Mouse (Mus musculus): ENCODE data around the gene Lrrc4. TPM values are rescaled to one million over a fixed set of nuclear protein-coding genes. Genes with fewer than 3 reads are reported as not detected.

Gene Lrrc4
- polyA plus RNA-seq, 1 experiment from 2014 or later = 0.35 TPM

- ATAC-seq (peak; percentile 66), DNase-seq (ENCODE audit: low spot score) (peak; percentile 34)
- H3K27ac ChIP-seq (ENCODE audit: low read length) = no peak overlapping the region
- no peaks in the 10 kb centered on the region for H3K36me3 ChIP-seq (ENCODE audit: insufficient read depth, low read length)
- no peak for TF ChIP-seq EP300 (IDR thresholded peaks at IDR 0.05)
- peak; percentile 16; the same call in 1 of the 2 replicates for TF ChIP-seq CTCF (IDR thresholded peaks at IDR 0.05)
- H3K4me1 ChIP-seq (ENCODE audit: insufficient read depth, low read depth, low read length) = peaks cover 3% of the 10 kb centered on the region; the same call in 1 of the 2 replicates
- WGBS = under 1% methylated on average over 49 of the region's 58 CpGs
- peak overlapping the region; percentile 100 for H3K4me2 ChIP-seq (replicated peaks; ENCODE audit: low read depth, low read length)
- H3K4me3 ChIP-seq (ENCODE audit: low read depth, low read length) = peak overlapping the region; percentile 57
- H3K27me3 ChIP-seq (replicated peaks; ENCODE audit: insufficient read depth, low read length) = no peaks in the 10 kb centered on the region; the same call in 1 of the 2 replicates
- 0 out of 2 replicates have a peak overlapping the region, but pooled peaks have one; percentile 23 for H3K9ac ChIP-seq (replicated peaks; ENCODE audit: low read depth)
- no peaks in the 10 kb centered on the region for H3K9me3 ChIP-seq (ENCODE audit: low read length)
Observed at GRCm38 (mm10) chr6:28832751-28833291, 1.3 kb upstream of the Lrrc4 start.

GRCm38 (mm10) chr6:28831854-28832750 lies 555 bp upstream of the Lrrc4 start:
- 1% methylated on average over 68 of the region's 82 CpGs for WGBS
- ATAC-seq = peak; percentile 61
- H3K4me2 ChIP-seq (replicated peaks; ENCODE audit: low read depth, low read length) = peak overlapping the region; percentile 100
- H3K4me3 ChIP-seq (ENCODE audit: low read depth, low read length) = peak overlapping the region; percentile 57
- peak overlapping the region; percentile 23; the same call in 1 of the 2 replicates for H3K9ac ChIP-seq (replicated peaks; ENCODE audit: low read depth)
- H3K27me3 ChIP-seq (replicated peaks; ENCODE audit: insufficient read depth, low read length) = no peaks in the 10 kb centered on the region; the same call in 1 of the 2 replicates
- TF ChIP-seq EP300 (IDR thresholded peaks at IDR 0.05) = no peak
- TF ChIP-seq CTCF (IDR thresholded peaks at IDR 0.05) = no peak
- H3K27ac ChIP-seq (ENCODE audit: low read length) = no peak overlapping the region
- H3K4me1 ChIP-seq (ENCODE audit: insufficient read depth, low read depth, low read length) = peaks cover 3% of the 10 kb centered on the region; the same call in 1 of the 2 replicates
- H3K36me3 ChIP-seq (ENCODE audit: insufficient read depth, low read length) = no peaks in the 10 kb centered on the region
- peak; percentile 65 for DNase-seq (ENCODE audit: low spot score)
- no peaks in the 10 kb centered on the region for H3K9me3 ChIP-seq (ENCODE audit: low read length)

- Histone ChIP-seq H3K4me3 (ENCODE audit: low read depth, low read length) (no peak overlapping the region), H3K27me3 (replicated peaks; ENCODE audit: insufficient read depth, low read length) (no peaks in the 10 kb centered on the region; the same call in 1 of the 2 replicates), H3K4me1 (ENCODE audit: insufficient read depth, low read depth, low read length) (peaks cover 5% of the 10 kb centered on the region; the same call in 1 of the 2 replicates), H3K36me3 (ENCODE audit: insufficient read depth, low read length) (no peaks in the 10 kb centered on the region), H3K9me3 (ENCODE audit: low read length) (no peaks in the 10 kb centered on the region), H3K27ac (ENCODE audit: low read length) (no peak overlapping the region), H3K9ac (replicated peaks; ENCODE audit: low read depth) (no peak overlapping the region), H3K4me2 (replicated peaks; ENCODE audit: low read depth, low read length) (no peak overlapping the region)
- TF ChIP-seq EP300 (IDR thresholded peaks at IDR 0.05) = no peak
- no peak for TF ChIP-seq CTCF (IDR thresholded peaks at IDR 0.05)
- WGBS = 95% methylated on average over 12 of the region's 12 CpGs
- DNase-seq (ENCODE audit: low spot score) (no peak), ATAC-seq (no peak)
Observed at GRCm38 (mm10) chr6:28830306-28830705, 1.2 kb downstream of the Lrrc4 start.

GRCm38 (mm10) chr6:28828593-28828992 lies 3.0 kb downstream of the Lrrc4 start:
- no peaks in the 10 kb centered on the region; the same call in 1 of the 2 replicates for H3K27me3 ChIP-seq (replicated peaks; ENCODE audit: insufficient read depth, low read length)
- no peaks in the 10 kb centered on the region for H3K36me3 ChIP-seq (ENCODE audit: insufficient read depth, low read length)
- no peak overlapping the region for H3K4me2 ChIP-seq (replicated peaks; ENCODE audit: low read depth, low read length)
- peaks cover 5% of the 10 kb centered on the region; the same call in 1 of the 2 replicates for H3K4me1 ChIP-seq (ENCODE audit: insufficient read depth, low read depth, low read length)
- H3K9me3 ChIP-seq (ENCODE audit: low read length) = no peaks in the 10 kb centered on the region
- H3K27ac ChIP-seq (ENCODE audit: low read length) = no peak overlapping the region
- no peak for TF ChIP-seq EP300 (IDR thresholded peaks at IDR 0.05)
- TF ChIP-seq CTCF (IDR thresholded peaks at IDR 0.05) = no peak
- WGBS = 53% methylated on average over 6 of the region's 6 CpGs
- ATAC-seq (no peak), DNase-seq (ENCODE audit: low spot score) (no peak)
- H3K9ac ChIP-seq (replicated peaks; ENCODE audit: low read depth) = no peak overlapping the region
- H3K4me3 ChIP-seq (ENCODE audit: low read depth, low read length) = no peak overlapping the region

- H3K9me3 ChIP-seq (ENCODE audit: low read length) = no peaks in the 10 kb centered on the region
- no peak for DNase-seq (ENCODE audit: low spot score)
- no peak overlapping the region for H3K4me3 ChIP-seq (ENCODE audit: low read depth, low read length)
- no peak overlapping the region for H3K4me2 ChIP-seq (replicated peaks; ENCODE audit: low read depth, low read length)
- peak; percentile 25; the same call in 1 of the 2 replicates for ATAC-seq
- TF ChIP-seq EP300 (IDR thresholded peaks at IDR 0.05) = no peak
- H3K9ac ChIP-seq (replicated peaks; ENCODE audit: low read depth) = no peak overlapping the region
- H3K36me3 ChIP-seq (ENCODE audit: insufficient read depth, low read length) = no peaks in the 10 kb centered on the region
- peaks cover 2% of the 10 kb centered on the region; the same call in 1 of the 2 replicates for H3K4me1 ChIP-seq (ENCODE audit: insufficient read depth, low read depth, low read length)
- no peak overlapping the region for H3K27ac ChIP-seq (ENCODE audit: low read length)
- H3K27me3 ChIP-seq (replicated peaks; ENCODE audit: insufficient read depth, low read length) = no peaks in the 10 kb centered on the region; the same call in 1 of the 2 replicates
- 46% methylated on average over 3 of the region's 3 CpGs for WGBS
Observed at GRCm38 (mm10) chr6:28827565-28827964, 4.0 kb downstream of the Lrrc4 start.
